Mouse (Mus musculus): Measurements from ENCODE around the gene Defb15.

- no peak for TF ChIP-seq POLR2A (IDR thresholded peaks at IDR 0.05; ENCODE audit: insufficient read depth, low read length)
- TF ChIP-seq CTCF (IDR thresholded peaks at IDR 0.05; ENCODE audit: low read depth, low read length), result no peak
Measured at GRCm38 (mm10) chr8:21969475-21969874, 37.0 kb upstream of the Defb15 start, which contains the start of gene Ccdc70.

Measured in ES-Bruce4 (cell line).